Mouse (Mus musculus): ENCODE results near the gene Pi4ka.

The Pi4ka gene

GRCm38 (mm10) chr16:17405736-17406443 is at the start of gene Pi4ka, which contains the start of gene Snap29:
TSS of gene Pi4ka (minus strand) at chr16:17406314.
TSS of gene Snap29 (plus strand) at chr16:17405986.
- peak; percentile 99 for DNase-seq (ENCODE audit: extremely low spot score, low spot score)

GRCm38 (mm10) chr16:17452373-17452715 is 46.2 kb upstream of the Pi4ka start:
- DNase-seq (ENCODE audit: extremely low spot score, low spot score), result no peak

- peak; percentile 98 for DNase-seq (ENCODE audit: extremely low spot score, low spot score)
Observed at GRCm38 (mm10) chr16:17451541-17452372, 45.6 kb upstream of the Pi4ka start, which contains the start of gene Crkl. TSS of gene Crkl (plus strand) at chr16:17451987.

- DNase-seq (ENCODE audit: extremely low spot score, low spot score), result no peak
Observed at GRCm38 (mm10) chr16:17432576-17432975, 26.5 kb upstream of the Pi4ka start.

- DNase-seq (ENCODE audit: extremely low spot score, low spot score), result no peak
Observed at GRCm38 (mm10) chr16:17423021-17423420, 16.9 kb upstream of the Pi4ka start.

- DNase-seq (ENCODE audit: extremely low spot score, low spot score), result no peak
Observed at GRCm38 (mm10) chr16:17410209-17410608, 4.1 kb upstream of the Pi4ka start.

- no peak for DNase-seq (ENCODE audit: extremely low spot score, low spot score)
Observed at GRCm38 (mm10) chr16:17409046-17409445, 2.9 kb upstream of the Pi4ka start.

GRCm38 (mm10) chr16:17406512-17407231 is 558 bp upstream of the Pi4ka start:
- DNase-seq (ENCODE audit: extremely low spot score, low spot score), result no peak

GRCm38 (mm10) chr16:17405271-17405696 is 830 bp downstream of the Pi4ka start:
- no peak for DNase-seq (ENCODE audit: extremely low spot score, low spot score)

GRCm38 (mm10) chr16:17402855-17403254 is 3.3 kb downstream of the Pi4ka start:
- DNase-seq (ENCODE audit: extremely low spot score, low spot score), result peak; percentile 19

- no peak for DNase-seq (ENCODE audit: extremely low spot score, low spot score)
Observed at GRCm38 (mm10) chr16:17392784-17393183, 13.3 kb downstream of the Pi4ka start.

GRCm38 (mm10) chr16:17383594-17384326 is 22.4 kb downstream of the Pi4ka start:
- no peak for DNase-seq (ENCODE audit: extremely low spot score, low spot score)

GRCm38 (mm10) chr16:17382306-17382705 is 23.8 kb downstream of the Pi4ka start:
- DNase-seq (ENCODE audit: extremely low spot score, low spot score), result no peak

GRCm38 (mm10) chr16:17358787-17359186 is 47.3 kb downstream of the Pi4ka start:
- no peak for DNase-seq (ENCODE audit: extremely low spot score, low spot score)

- DNase-seq (ENCODE audit: extremely low spot score, low spot score), result no peak
Observed at GRCm38 (mm10) chr16:17356031-17356430, 50.1 kb downstream of the Pi4ka start.

- DNase-seq (ENCODE audit: extremely low spot score, low spot score), result no peak
Observed at GRCm38 (mm10) chr16:17346766-17347165, 59.3 kb downstream of the Pi4ka start.

GRCm38 (mm10) chr16:17345813-17346155 is 60.3 kb downstream of the Pi4ka start:
- no peak for DNase-seq (ENCODE audit: extremely low spot score, low spot score)

- DNase-seq (ENCODE audit: extremely low spot score, low spot score), result no peak
Observed at GRCm38 (mm10) chr16:17345141-17345812, 60.8 kb downstream of the Pi4ka start.

GRCm38 (mm10) chr16:17341847-17342246 is 64.3 kb downstream of the Pi4ka start:
- DNase-seq (ENCODE audit: extremely low spot score, low spot score), result no peak

- DNase-seq (ENCODE audit: extremely low spot score, low spot score), result no peak
Observed at GRCm38 (mm10) chr16:17340705-17341104, 65.4 kb downstream of the Pi4ka start.

GRCm38 (mm10) chr16:17339701-17340100 is 66.4 kb downstream of the Pi4ka start:
- DNase-seq (ENCODE audit: extremely low spot score, low spot score), result no peak

Data from neural tube, embryonic 10.5 days (tissue).